Mouse (Mus musculus) olfactory bulb, adult 2 months (tissue): ENCODE measurements at regions not wholly inside any gene's neighbourhood (a gene's known extent, or its start where the extent isn't known, plus 50 kb on each side); places are given as distances from the start of the nearest gene placed in this dataset.

Experiments used
- CTCF ChIP-seq: fragments of 200-500 bp; IDR thresholded peaks from 2 replicates; pipeline ENCODE4 v1.5.1; 2012; ENCODE audit warnings: low read depth, mild to moderate bottlenecking, low read length, moderate library complexity; ENCODE audit not compliant: insufficient read depth
- POLR2A ChIP-seq: fragments of 200-500 bp; IDR thresholded peaks from 2 replicates; pipeline ENCODE4 v1.6.1; 2012; ENCODE audit warnings: mild to moderate bottlenecking, low read depth, low read length, moderate library complexity; ENCODE audit not compliant: insufficient read depth

- TF ChIP-seq POLR2A = no peak
- no peak for TF ChIP-seq CTCF
These were observed 107.3 kb upstream of the Adpgk start for GRCm38 (mm10) chr9:59184089-59184488.
